Mouse (Mus musculus) limb, embryonic 14.5 days (tissue): ENCODE measurements around the gene Ccr7. TPM values are rescaled to one million over a fixed set of nuclear protein-coding genes. Genes with fewer than 3 reads are reported as not detected.

Source experiments
- ATAC-seq: fragments of 200-750 bp; cut with Nextera tagmentation; 2 replicates; pipeline ENCODE4 v1.8.0; 2017; ENCODE audit warnings: low read depth, moderate number of reproducible peaks, moderate TSS enrichment; ENCODE audit not compliant: low FRiP score
- DNase-seq: peaks from one replicate; pipeline ENCODE4 v3.0.0-alpha.2; 2015; ENCODE audit warnings: low spot score
- H3K27ac ChIP-seq: fragments of 300-500 bp; sonication (generic); replicated peaks from 2 replicates; pipeline ENCODE4 v1.5.1; 2014; ENCODE audit warnings: low read depth, mild to moderate bottlenecking, low read length, moderate library complexity, mixed read lengths
- H3K27me3 ChIP-seq: fragments of 300-500 bp; sonication (generic); 2 replicates; pipeline ENCODE4 v1.6.1; 2014; ENCODE audit warnings: low read length, mixed read lengths; ENCODE audit not compliant: control insufficient read depth, insufficient read depth
- H3K36me3 ChIP-seq: fragments of 300-500 bp; sonication (generic); 2 replicates; pipeline ENCODE4 v1.6.1; 2014; ENCODE audit warnings: mild to moderate bottlenecking, low read length, moderate library complexity, mixed read lengths; ENCODE audit not compliant: control insufficient read depth, insufficient read depth
- H3K4me1 ChIP-seq: fragments of 300-500 bp; sonication (generic); 2 replicates; pipeline ENCODE4 v1.6.1; 2014; ENCODE audit warnings: antibody characterized with exemption, low read length, mixed read lengths; ENCODE audit not compliant: control insufficient read depth, insufficient read depth
- H3K4me2 ChIP-seq: fragments of 300-500 bp; sonication (generic); replicated peaks from 2 replicates; pipeline ENCODE4 v1.6.1; 2014; ENCODE audit warnings: low read depth, mild to moderate bottlenecking, low read length, moderate library complexity; ENCODE audit not compliant: severe bottlenecking
- H3K4me3 ChIP-seq: fragments of 300-500 bp; sonication (generic); replicated peaks from 2 replicates; pipeline ENCODE4 v1.5.1; 2014; ENCODE audit warnings: low read length
- H3K9ac ChIP-seq: fragments of 300-500 bp; sonication (generic); 2 replicates; pipeline ENCODE4 v1.6.1; 2014; ENCODE audit warnings: mild to moderate bottlenecking, low read depth, low read length, moderate library complexity; ENCODE audit not compliant: severe bottlenecking
- H3K9me3 ChIP-seq: fragments of 300-500 bp; sonication (generic); 2 replicates; pipeline ENCODE4 v1.6.1; 2016; ENCODE audit warnings: low read length; ENCODE audit not compliant: control insufficient read depth
- POLR2A ChIP-seq: fragments of 200-500 bp; IDR thresholded peaks from 2 replicates; pipeline ENCODE4 v1.8.0; 2012; ENCODE audit warnings: inconsistent platforms, mild to moderate bottlenecking, moderate library complexity, borderline replicate concordance; ENCODE audit not compliant: insufficient read depth, insufficient read length; ENCODE audit errors: extremely low read depth
- WGBS: fragments of 180-500 bp; shearing (Covaris S2); extraction: QIAGEN DNeasy Blood & Tissue Kit; methylation state at CpG from one replicate; pipeline ENCODE4 v1.1.7; 2014; 5-methylcytosine and 5-hydroxymethylcytosine counted together
- polyA plus RNA-seq, 2 experiments: library from polyadenylated mRNA; depleted of rRNA in 1 of 2; stranded (reverse) in 1 of 2; unstranded in 1 of 2; fragments of >200 nt; fragmentation: Nextera tagmentation in 1 of 2; extraction: Ambion mirVana in 1 of 2; gene quantifications; 2 replicates each; pipeline versions ENCODE4 v1.2.1 to v1.2.3; 2012 to 2014

Ccr7 gene
- polyA plus RNA-seq, 2 experiments = 0.65 to 0.94 TPM

DNA sequence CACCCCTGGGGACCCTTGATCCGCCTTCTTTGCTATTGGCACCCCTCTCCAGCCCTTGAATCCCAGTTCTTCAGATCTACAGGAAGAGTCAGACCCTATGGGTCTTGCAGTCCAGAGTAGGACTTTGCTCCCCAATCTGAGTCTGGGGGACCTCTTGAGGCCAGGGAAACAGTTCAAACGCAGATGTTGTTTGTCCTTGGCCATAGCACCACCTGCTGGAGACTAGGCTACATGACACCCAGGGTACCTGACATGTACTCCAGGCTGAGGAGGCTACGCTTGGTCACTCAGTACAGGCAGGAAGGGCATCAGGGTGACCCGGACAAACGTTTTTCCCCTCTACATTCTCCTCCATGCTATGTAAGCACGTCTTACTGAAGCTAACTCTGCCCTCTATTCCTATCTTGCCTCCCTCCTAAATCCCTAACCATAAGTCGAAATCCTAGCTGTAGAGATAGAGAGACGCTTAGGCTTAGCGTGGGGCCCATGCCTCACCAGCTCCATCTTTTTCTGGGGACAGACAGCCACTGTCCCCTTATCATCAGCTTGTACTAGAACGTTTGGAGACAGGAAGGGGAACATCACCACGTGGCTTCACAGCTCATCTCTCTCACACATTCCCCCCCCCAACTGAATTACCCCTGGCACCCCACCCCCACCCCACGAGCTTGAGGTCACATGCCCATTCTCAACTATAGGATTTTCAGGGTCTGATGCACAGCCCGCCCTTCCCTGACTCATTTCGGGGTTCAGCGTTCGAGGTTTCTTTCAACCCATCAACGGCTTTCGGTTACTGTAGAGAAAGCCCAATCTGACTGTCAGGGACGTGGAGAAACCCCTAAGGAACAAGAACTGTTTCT lies 4.7 kb downstream of the Ccr7 start:
- Histone ChIP-seq H3K4me1 (peaks cover 37% of the 10 kb centered on the region), H3K9ac (no peak overlapping the region), H3K9me3 (no peaks in the 10 kb centered on the region), H3K27me3 (no peaks in the 10 kb centered on the region), H3K36me3 (no peaks in the 10 kb centered on the region), H3K27ac (peak overlapping the region; percentile 96), H3K4me2 (peak overlapping the region; percentile 37; the same call in 1 of the 2 replicates), H3K4me3 (no peak overlapping the region)
- 53% methylated on average over 19 of the region's 19 CpGs for WGBS
- ATAC-seq (peak; percentile 48; the same call in 1 of the 2 replicates), DNase-seq (peak; percentile 80)
- no peak for TF ChIP-seq POLR2A

DNA sequence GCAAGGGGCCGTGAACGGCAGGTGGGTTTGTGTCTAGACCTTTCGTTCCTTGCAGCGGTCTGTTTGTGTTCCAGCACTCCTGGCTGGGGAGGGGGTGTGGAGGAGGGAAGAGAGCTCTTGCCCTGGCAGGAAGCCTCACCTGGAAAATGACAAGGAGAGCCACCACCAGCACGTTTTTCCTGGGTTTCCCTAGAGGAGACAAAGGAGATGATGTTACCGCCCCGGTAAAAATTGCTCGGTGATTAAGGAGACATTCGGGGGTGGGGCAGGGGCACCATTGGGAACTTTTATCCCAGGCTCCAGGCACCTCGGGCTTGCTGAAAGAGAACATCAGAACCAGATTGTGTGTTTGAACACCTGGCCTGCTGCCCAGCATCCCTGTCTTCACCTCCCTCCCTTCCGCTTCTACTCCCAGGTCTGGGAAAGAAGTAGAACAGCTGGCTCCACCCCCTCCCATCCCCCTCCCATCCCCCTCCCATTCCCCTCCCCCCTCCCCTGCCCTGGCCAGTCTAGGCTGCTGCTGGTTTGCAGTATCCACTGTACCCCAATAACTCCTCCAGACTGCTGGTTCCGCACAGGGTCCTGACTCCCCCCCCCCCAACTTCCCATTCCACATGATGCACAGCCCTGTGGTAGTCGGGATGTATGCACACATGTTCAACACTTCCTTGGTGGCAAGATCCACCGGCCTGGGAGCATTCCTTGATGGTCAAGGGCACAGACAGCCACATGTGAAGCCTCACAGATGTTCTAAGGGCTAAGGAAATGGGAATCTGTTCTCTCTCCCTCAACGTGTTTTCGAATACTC lies 5.8 kb downstream of the Ccr7 start:
- Histone ChIP-seq H3K9ac (peak overlapping the region; percentile 21; the same call in 1 of the 2 replicates), H3K4me1 (peaks cover 47% of the 10 kb centered on the region), H3K4me2 (peak overlapping the region; percentile 37), H3K4me3 (no peak overlapping the region; the same call in 1 of the 2 replicates), H3K36me3 (no peaks in the 10 kb centered on the region), H3K27me3 (no peaks in the 10 kb centered on the region), H3K9me3 (no peaks in the 10 kb centered on the region), H3K27ac (peak overlapping the region; percentile 96)
- peak; percentile 48 for ATAC-seq
- DNase-seq = peak; percentile 92
- WGBS = 3% methylated on average over 16 of the region's 16 CpGs
- no peak for TF ChIP-seq POLR2A

DNA sequence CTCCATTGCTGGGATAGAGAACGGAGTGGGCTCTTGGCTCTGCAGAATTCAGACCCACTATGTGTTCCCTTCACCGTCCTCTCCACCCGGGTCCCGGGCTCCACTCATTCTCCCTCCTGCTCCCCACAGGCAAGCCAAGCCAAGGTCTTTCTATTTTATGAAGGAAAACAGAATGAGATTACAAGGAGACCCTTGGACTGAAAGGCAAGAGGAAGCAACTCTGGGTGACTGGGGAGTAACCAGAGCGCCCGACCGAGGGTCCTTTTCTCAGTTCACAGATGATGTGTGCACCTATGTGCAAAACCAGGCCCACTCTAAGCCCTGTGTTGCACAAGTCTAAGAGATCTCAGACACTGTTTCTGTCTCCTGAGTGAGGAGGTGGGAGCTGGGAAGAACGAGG lies 6.5 kb downstream of the Ccr7 start:
- TF ChIP-seq POLR2A = no peak
- Histone ChIP-seq H3K27ac (peak overlapping the region; percentile 96), H3K36me3 (no peaks in the 10 kb centered on the region), H3K9ac (peak overlapping the region; percentile 21; the same call in 1 of the 2 replicates), H3K4me1 (peaks cover 54% of the 10 kb centered on the region), H3K4me3 (no peak overlapping the region; the same call in 1 of the 2 replicates), H3K4me2 (peak overlapping the region; percentile 37), H3K9me3 (no peaks in the 10 kb centered on the region), H3K27me3 (no peaks in the 10 kb centered on the region)
- ATAC-seq (no peak), DNase-seq (no peak)
- WGBS = 32% methylated on average over 8 of the region's 8 CpGs

DNA sequence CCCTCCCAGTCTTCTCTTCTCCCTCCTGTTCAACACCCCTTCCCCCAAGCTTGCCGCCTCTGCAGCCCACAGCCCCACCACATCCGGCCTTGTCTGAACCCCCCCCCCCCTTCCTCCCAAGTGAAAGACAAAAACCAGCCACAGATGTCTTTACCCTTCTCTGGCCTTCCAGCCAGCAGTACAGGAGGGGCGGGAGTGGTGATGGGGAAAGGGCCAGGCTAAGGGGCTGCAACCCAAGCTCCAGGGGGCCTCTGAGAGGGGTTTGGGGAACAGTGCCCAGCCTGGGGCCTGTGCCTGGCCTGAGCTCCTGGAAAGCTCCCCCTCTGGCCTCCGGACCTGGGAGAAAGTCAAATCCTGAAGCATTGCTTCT lies 7.0 kb downstream of the Ccr7 start:
- Histone ChIP-seq H3K4me1 (peaks cover 59% of the 10 kb centered on the region), H3K27ac (peak overlapping the region; percentile 96), H3K9me3 (no peaks in the 10 kb centered on the region), H3K9ac (peak overlapping the region; percentile 21; the same call in 1 of the 2 replicates), H3K4me3 (no peak overlapping the region), H3K27me3 (no peaks in the 10 kb centered on the region), H3K36me3 (no peaks in the 10 kb centered on the region), H3K4me2 (peak overlapping the region; percentile 37)
- peak; percentile 68 for DNase-seq
- 3% methylated on average over 3 of the region's 4 CpGs for WGBS
- peak; percentile 58 for ATAC-seq
- TF ChIP-seq POLR2A = no peak
